ENCODE assay signal across 22 mouse cellular contexts in genomic region chr9:99622966-99623365, GRCm38 (mm10). TPM values are rescaled to one million over a fixed set of nuclear protein-coding genes. Genes with fewer than 3 reads are reported as not detected.
A peak's percentile ranks its signal among the peaks of the same experiment; 100 is the strongest.
DNase-seq lines count a peak whose midpoint lies in the region; ATAC-seq and TF ChIP-seq lines count a peak whose summit lies in the region.
"Had no signal": no experiment of that assay in that cellular context is flagged by ENCODE, and none has a peak within 500 bp of the region (broad histone marks: within the 10 kb centered on the region; RNA-seq: fewer than 3 reads in every experiment).

No protein-coding gene starts in this region.

- H3K4me2 ChIP-seq in embryonic facial prominence, embryonic 14.5 days (ENCODE audit: low read depth, low read length): no peak overlapping the region
- H3K4me2 ChIP-seq in lung, embryonic 14.5 days: no peak overlapping the region
- H3K4me2 ChIP-seq: forebrain, embryonic 12.5 days; hindbrain, embryonic 14.5 days had no signal

- no peaks in the 10 kb centered on the region for H3K36me3 ChIP-seq in embryonic facial prominence, embryonic 14.5 days (ENCODE audit: control insufficient read depth, insufficient read depth, low read length)
- no peaks in the 10 kb centered on the region for H3K36me3 ChIP-seq in embryonic facial prominence, embryonic 10.5 days (replicated peaks)
- no peaks in the 10 kb centered on the region for H3K36me3 ChIP-seq in lung, embryonic 14.5 days (ENCODE audit: insufficient read depth)
- H3K36me3 ChIP-seq: forebrain, embryonic 12.5 days; G1E; hindbrain, embryonic 10.5 days had no signal

- ATAC-seq in embryonic facial prominence, embryonic 14.5 days (ENCODE audit: low read depth): no peak
- peak; percentile 66 for ATAC-seq in lung, embryonic 14.5 days (ENCODE audit: insufficient read depth)
- ATAC-seq: activated CD4-positive, CD25-positive, alpha-beta regulatory T cell, adult 4 months; CD4-positive, CD25-positive, alpha-beta regulatory T cell, adult 4 months; forebrain, embryonic 16.5 days had no signal

- no peak overlapping the region for H3K27ac ChIP-seq in embryonic facial prominence, embryonic 14.5 days (replicated peaks; ENCODE audit: low read depth, low read length)
- no peak overlapping the region for H3K27ac ChIP-seq in embryonic facial prominence, embryonic 10.5 days (replicated peaks)
- H3K27ac ChIP-seq in lung, embryonic 14.5 days (ENCODE audit: low read depth): no peak overlapping the region
- H3K27ac ChIP-seq: forebrain, embryonic 12.5 days; hindbrain, embryonic 10.5 days; hindbrain, embryonic 14.5 days had no signal

- no peaks in the 10 kb centered on the region for H3K27me3 ChIP-seq in embryonic facial prominence, embryonic 14.5 days (replicated peaks; ENCODE audit: control insufficient read depth, insufficient read depth, low read length)
- no peaks in the 10 kb centered on the region for H3K27me3 ChIP-seq in embryonic facial prominence, embryonic 10.5 days (replicated peaks; ENCODE audit: low read depth, poor library complexity, severe bottlenecking)
- no peaks in the 10 kb centered on the region for H3K27me3 ChIP-seq in lung, embryonic 14.5 days (ENCODE audit: insufficient read depth, low read length)
- H3K27me3 ChIP-seq: forebrain, embryonic 12.5 days had no signal

- no peak for TF ChIP-seq CTCF in lung, embryonic 14.5 days (IDR thresholded peaks at IDR 0.05; ENCODE audit: low read depth)

- WGBS in embryonic facial prominence, embryonic 14.5 days: 46% methylated on average over 2 of the region's 2 CpGs
- 74% methylated on average over 2 of the region's 2 CpGs for WGBS in embryonic facial prominence, embryonic 10.5 days
- WGBS in lung, embryonic 14.5 days: 26% methylated on average over 2 of the region's 2 CpGs

- H3K9me3 ChIP-seq in embryonic facial prominence, embryonic 14.5 days (ENCODE audit: control insufficient read depth, low read length): no peaks in the 10 kb centered on the region
- no peaks in the 10 kb centered on the region for H3K9me3 ChIP-seq in embryonic facial prominence, embryonic 10.5 days
- H3K9me3 ChIP-seq in lung, embryonic 14.5 days (ENCODE audit: low read depth, low read length): no peaks in the 10 kb centered on the region
- H3K9me3 ChIP-seq: forebrain, embryonic 12.5 days; G1E; hindbrain, embryonic 10.5 days had no signal

- no peak overlapping the region for H3K9ac ChIP-seq in embryonic facial prominence, embryonic 14.5 days (ENCODE audit: low read depth, low read length)
- H3K9ac ChIP-seq in lung, embryonic 14.5 days: no peak overlapping the region
- H3K9ac ChIP-seq: forebrain, embryonic 12.5 days; hindbrain, embryonic 14.5 days had no signal

- H3K4me1 ChIP-seq in embryonic facial prominence, embryonic 14.5 days (ENCODE audit: control insufficient read depth, insufficient read depth, low read length): no peaks in the 10 kb centered on the region
- H3K4me1 ChIP-seq in embryonic facial prominence, embryonic 10.5 days: no peaks in the 10 kb centered on the region
- no peaks in the 10 kb centered on the region for H3K4me1 ChIP-seq in lung, embryonic 14.5 days (ENCODE audit: insufficient read depth)
- H3K4me1 ChIP-seq: forebrain, embryonic 12.5 days; hindbrain, embryonic 10.5 days had no signal

- no peak overlapping the region for H3K4me3 ChIP-seq in embryonic facial prominence, embryonic 14.5 days (ENCODE audit: low read depth, low read length)
- H3K4me3 ChIP-seq in embryonic facial prominence, embryonic 10.5 days: no peak overlapping the region
- H3K4me3 ChIP-seq in lung, embryonic 14.5 days (ENCODE audit: low read depth, low read length): no peak overlapping the region
- H3K4me3 ChIP-seq: forebrain, embryonic 12.5 days; hindbrain, embryonic 10.5 days had no signal

- peak; percentile 3 for DNase-seq in embryonic facial prominence, embryonic 14.5 days (ENCODE audit: low spot score)
- no peak for DNase-seq in embryonic facial prominence, embryonic 10.5 days (ENCODE audit: low spot score)
- peak; percentile 56 for DNase-seq in lung, embryonic 14.5 days
- no peak for DNase-seq in lung, postnatal 4 days
- DNase-seq in R1 (ENCODE audit: low read depth, low spot score): peak; percentile 12
- DNase-seq in lung, postnatal 36 days: peak; percentile 7
- DNase-seq in spleen, postnatal 4 days (ENCODE audit: low spot score in 2 of 2): no peak
- DNase-seq: adrenal gland, adult 2 months; adrenal gland, postnatal 25 days; B cell, adult 2 months; cerebellum, adult 2 months; cerebellum, postnatal 10 days; gastrocnemius, postnatal 14 days had no signal

RNA-seq across cellular contexts. Expression of gene Dzip1l, which starts 6.3 kb away (rescaled TPM):
- 15.6 and 15.8 TPM in 2 replicates for polyA plus RNA-seq in embryonic facial prominence, embryonic 14.5 days (2014; fragmentation: Nextera tagmentation; extraction: Ambion mirVana)
- polyA plus RNA-seq in embryonic facial prominence, embryonic 10.5 days (2016; fragmentation: Nextera tagmentation; extraction: Ambion mirVana): 25.9 and 27.8 TPM in 2 replicates
- 26.1 and 33.1 TPM in 2 replicates for polyA plus RNA-seq in lung, embryonic 14.5 days (2014; fragmentation: Nextera tagmentation; extraction: Ambion mirVana)
- polyA plus RNA-seq: CD4-positive, CD25-positive, alpha-beta regulatory T cell, adult 4 months; G1E had no signal

RNA-seq across cellular contexts. Expression of gene A4gnt, which starts 10.7 kb away (rescaled TPM):
- not detected in 2 replicates for polyA plus RNA-seq in embryonic facial prominence, embryonic 14.5 days (2014; fragmentation: Nextera tagmentation; extraction: Ambion mirVana)
- not detected in 2 replicates for polyA plus RNA-seq in embryonic facial prominence, embryonic 10.5 days (2016; fragmentation: Nextera tagmentation; extraction: Ambion mirVana)
- polyA plus RNA-seq in lung, embryonic 14.5 days (2014; fragmentation: Nextera tagmentation; extraction: Ambion mirVana): not detected in 2 replicates
- polyA plus RNA-seq: activated CD4-positive, CD25-positive, alpha-beta regulatory T cell, adult 4 months; adrenal gland, adult 2 months; CD4-positive, CD25-positive, alpha-beta regulatory T cell, adult 4 months; cerebellum, adult 2 months; embryonic facial prominence, embryonic 11.5 days; forebrain, embryonic 12.5 days; forebrain, embryonic 16.5 days; G1E; heart, embryonic 16.5 days; hindbrain, embryonic 10.5 days; hindbrain, embryonic 14.5 days had no signal

RNA-seq across cellular contexts. Expression of gene Dbr1, which starts 47.4 kb away (rescaled TPM):
- 19.0 and 21.3 TPM in 2 replicates for polyA plus RNA-seq in embryonic facial prominence, embryonic 14.5 days (2014; fragmentation: Nextera tagmentation; extraction: Ambion mirVana)
- polyA plus RNA-seq in embryonic facial prominence, embryonic 10.5 days (2016; fragmentation: Nextera tagmentation; extraction: Ambion mirVana): 42.7 and 43.2 TPM in 2 replicates
- 32.1 and 33.9 TPM in 2 replicates for polyA plus RNA-seq in lung, embryonic 14.5 days (2014; fragmentation: Nextera tagmentation; extraction: Ambion mirVana)

RNA-seq across cellular contexts. Expression of gene Armc8, which starts 54.3 kb away (rescaled TPM):
- polyA plus RNA-seq in embryonic facial prominence, embryonic 14.5 days (2014; fragmentation: Nextera tagmentation; extraction: Ambion mirVana): 21.0 and 22.8 TPM in 2 replicates
- 24.5 and 24.7 TPM in 2 replicates for polyA plus RNA-seq in embryonic facial prominence, embryonic 10.5 days (2016; fragmentation: Nextera tagmentation; extraction: Ambion mirVana)
- polyA plus RNA-seq in lung, embryonic 14.5 days (2014; fragmentation: Nextera tagmentation; extraction: Ambion mirVana): 26.1 and 26.6 TPM in 2 replicates

Comparison
In these comparisons a context has a peak if more than half of its experiments do, and no peak if none do; other contexts are left out.
1. DNase-seq: peak in embryonic facial prominence, embryonic 14.5 days (single experiment), lung, embryonic 14.5 days (single experiment), R1 (single experiment) and lung, postnatal 36 days (single experiment); none in embryonic facial prominence, embryonic 10.5 days (single experiment), lung, postnatal 4 days (0 of 2) and spleen, postnatal 4 days (0 of 2).